Mouse (Mus musculus) CH12.LX (cell line): Measurements from ENCODE around the gene Tmem170.
A peak's percentile ranks its signal among the peaks of the same experiment; 100 is the strongest.

ENCODE experiments used
- CTCF ChIP-seq, 2 experiments: IDR thresholded peaks in 1 of 2; conservative IDR thresholded peaks in 1 of 2; 2 replicates each; pipeline ENCODE4 v1.5.1; 2011 to 2012; ENCODE audit warnings: low read depth in 2 of 2, low read length in 2 of 2, improper control_type of control experiment in 1 of 2, inconsistent platforms in 1 of 2, mild to moderate bottlenecking in 1 of 2, moderate library complexity in 1 of 2
- POLR2A ChIP-seq: IDR thresholded peaks from 2 replicates; pipeline ENCODE4 v1.6.1; 2011; ENCODE audit warnings: low read depth, mild to moderate bottlenecking, improper control_type of control experiment, low read length
- RAD21 ChIP-seq: IDR thresholded peaks from 2 replicates; pipeline ENCODE4 v1.6.1; 2011; ENCODE audit warnings: low read depth, mild to moderate bottlenecking, low read length, improper control_type of control experiment, moderate library complexity

DNA sequence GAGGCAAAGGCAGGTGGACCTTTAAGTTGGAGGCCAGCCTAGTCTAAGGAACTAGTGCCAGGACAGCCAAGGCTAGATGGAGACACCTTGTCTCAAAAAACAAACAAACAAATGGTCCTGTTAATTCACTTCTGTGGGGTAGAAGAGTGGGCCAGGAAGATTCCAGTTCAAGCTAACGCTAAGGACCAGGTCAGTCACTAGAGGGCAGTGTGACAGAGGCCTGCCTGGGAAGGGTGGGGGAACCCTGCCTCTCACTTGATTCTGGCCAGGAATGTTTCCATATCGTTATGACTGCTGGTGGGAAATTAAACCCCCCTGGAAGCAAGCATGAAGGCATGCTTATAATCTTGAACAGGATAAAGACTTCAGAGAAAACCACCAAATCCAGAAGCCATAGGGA is 5.0 kb upstream of the Tmem170 start:
- TF ChIP-seq POLR2A (no peak), CTCF (conservative IDR thresholded peaks at IDR 0.05 in 1 of 2, IDR thresholded peaks at IDR 0.05 in 1 of 2; ENCODE audit: low read depth in 2 of 2, low read length in 2 of 2) (peak; percentile 73 to 90; a peak in 3 of 4 replicates), RAD21 (peak; percentile 66)
